20 mouse cellular contexts compared by ENCODE assay signal in the genomic region with DNA sequence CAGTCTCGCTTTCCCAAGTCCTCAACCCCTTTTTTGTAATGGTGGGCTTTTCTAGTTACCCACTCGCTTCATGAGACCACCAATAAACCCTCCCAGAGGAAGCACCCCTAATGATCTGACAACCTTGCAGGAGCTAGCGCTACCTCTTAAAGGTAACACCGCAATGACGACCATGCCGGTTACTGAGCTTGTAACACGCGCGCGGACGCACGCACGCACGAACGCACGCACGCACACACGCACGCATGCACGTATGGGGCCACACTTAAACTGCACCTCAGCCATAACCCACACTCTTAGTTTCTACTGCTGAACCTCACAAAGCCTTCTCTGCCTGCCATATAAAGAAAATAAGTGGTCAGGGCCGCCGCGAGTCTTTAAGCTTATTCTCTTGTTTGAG. TPM values are rescaled to one million over a fixed set of nuclear protein-coding genes. Genes with fewer than 3 reads are reported as not detected.
"Had no signal": no experiment of that assay in that cellular context is flagged by ENCODE, and none has a peak within 500 bp of the region (broad histone marks: within the 10 kb centered on the region; RNA-seq: fewer than 3 reads in every experiment).

No protein-coding gene starts in this region.

- ATAC-seq: midbrain, embryonic 16.5 days had no signal

- H3K9me3 ChIP-seq: neural tube, embryonic 15.5 days had no signal

- DNase-seq: lung, adult 18-20 months; lung, embryonic 14.5 days; lung, postnatal 10 days; lung, postnatal 4 days; midbrain, embryonic 14.5 days; retina, postnatal 1 day; right cerebral cortex, adult 18-20 months; right cerebral cortex, postnatal 25 days; right cerebral cortex, postnatal 4 days; spleen, adult 18-20 months; thymus, adult 18-20 months; thymus, postnatal 14 days; thymus, postnatal 36 days had no signal

- H3K27me3 ChIP-seq: midbrain, embryonic 12.5 days; neural tube, embryonic 13.5 days; neural tube, embryonic 15.5 days had no signal

- H3K4me3 ChIP-seq: midbrain, embryonic 10.5 days; midbrain, embryonic 12.5 days; myocyte; neural tube, embryonic 13.5 days; neural tube, embryonic 15.5 days had no signal

RNA-seq across cellular contexts. Expression of a gene that starts 26.8 kb away (rescaled TPM):
- total RNA-seq: megakaryocyte-erythroid progenitor cell, adult 5-6 weeks had no signal
- polyA plus RNA-seq: myocyte had no signal
